ENCODE assay signal across 17 mouse cellular contexts in the genomic region with DNA sequence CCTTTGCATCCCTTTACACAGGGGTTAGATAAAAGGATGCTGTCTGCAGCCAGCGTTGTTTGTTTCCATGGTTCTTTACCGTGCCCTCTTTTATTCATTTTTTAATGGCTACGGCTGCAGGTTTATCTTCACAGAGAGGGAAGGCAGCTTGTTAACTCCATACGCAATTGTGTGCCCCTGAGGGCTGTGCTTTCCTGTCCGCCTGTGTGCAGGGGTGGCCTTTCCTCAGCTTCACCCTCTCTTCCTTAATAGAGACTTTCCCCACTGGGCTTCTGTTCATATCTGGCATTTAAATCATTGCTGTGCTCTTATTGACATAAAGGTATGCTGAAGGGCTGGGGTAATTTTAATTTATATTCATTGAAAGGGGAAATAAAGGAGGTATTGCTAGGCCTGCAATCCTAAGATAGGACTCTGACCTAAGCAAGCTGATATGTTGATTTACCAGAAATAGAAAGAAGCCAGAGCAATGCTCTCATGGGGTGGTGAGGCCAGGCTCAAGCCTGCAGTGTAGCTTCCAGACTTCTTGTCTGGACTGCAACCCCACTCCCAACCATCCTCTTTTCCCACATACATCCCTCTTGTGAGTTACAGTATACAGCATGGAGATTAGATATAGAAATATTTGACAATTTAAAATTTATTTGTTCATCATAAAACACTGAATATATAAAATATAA.
DNase-seq lines count a peak whose midpoint lies in the region; ATAC-seq lines count a peak whose summit lies in the region.
"Had no signal": no experiment of that assay in that cellular context is flagged by ENCODE, and none has a peak within 500 bp of the region (broad histone marks: within the 10 kb centered on the region; RNA-seq: fewer than 3 reads in every experiment).

No protein-coding gene starts in this region.

- DNase-seq in heart, postnatal 4 days = no peak
- no peak for DNase-seq in neural tube, embryonic 11.5 days (ENCODE audit: low spot score)
- no peak for DNase-seq in hindbrain, embryonic 14.5 days (ENCODE audit: low spot score)
- DNase-seq in embryo, embryonic 10.5 days (ENCODE audit: low spot score) = no peak
- DNase-seq: cerebellum, adult 9-10 months; heart, postnatal 36 days; kidney, adult 11 months; layer of hippocampus, postnatal 36 days; liver; liver, postnatal 0 days; right cerebral cortex, postnatal 4 days; thymus, postnatal 25 days had no signal

- H3K27me3 ChIP-seq in heart, embryonic 13.5 days (replicated peaks) = no peaks in the 10 kb centered on the region
- no peaks in the 10 kb centered on the region for H3K27me3 ChIP-seq in neural tube, embryonic 11.5 days (ENCODE audit: control insufficient read depth, insufficient read depth, low read length)
- H3K27me3 ChIP-seq in neural tube, embryonic 15.5 days (replicated peaks) = no peaks in the 10 kb centered on the region
- H3K27me3 ChIP-seq in hindbrain, embryonic 14.5 days (ENCODE audit: control insufficient read depth, insufficient read depth, low read length) = no peaks in the 10 kb centered on the region
- no peaks in the 10 kb centered on the region for H3K27me3 ChIP-seq in neural tube, embryonic 14.5 days (ENCODE audit: control insufficient read depth, insufficient read depth, low read length)
- H3K27me3 ChIP-seq: embryonic facial prominence, embryonic 13.5 days had no signal

- H3K36me3 ChIP-seq in heart, embryonic 13.5 days = no peaks in the 10 kb centered on the region
- no peaks in the 10 kb centered on the region for H3K36me3 ChIP-seq in neural tube, embryonic 11.5 days (ENCODE audit: control insufficient read depth, insufficient read depth, low read length)
- H3K36me3 ChIP-seq in neural tube, embryonic 15.5 days = no peaks in the 10 kb centered on the region
- H3K36me3 ChIP-seq in hindbrain, embryonic 14.5 days (replicated peaks; ENCODE audit: control insufficient read depth, insufficient read depth) = no peaks in the 10 kb centered on the region
- H3K36me3 ChIP-seq in neural tube, embryonic 14.5 days (ENCODE audit: control insufficient read depth, insufficient read depth, low read length) = no peaks in the 10 kb centered on the region
- H3K36me3 ChIP-seq: embryonic facial prominence, embryonic 13.5 days had no signal

- H3K4me2 ChIP-seq in heart, embryonic 13.5 days = no peak overlapping the region
- no peak overlapping the region for H3K4me2 ChIP-seq in neural tube, embryonic 11.5 days (ENCODE audit: low read depth)
- H3K4me2 ChIP-seq in neural tube, embryonic 15.5 days = no peak overlapping the region
- no peak overlapping the region for H3K4me2 ChIP-seq in hindbrain, embryonic 14.5 days (replicated peaks)
- H3K4me2 ChIP-seq in neural tube, embryonic 14.5 days (ENCODE audit: low read depth, low read length) = no peak overlapping the region
- H3K4me2 ChIP-seq: embryonic facial prominence, embryonic 13.5 days had no signal

- peaks cover 20% of the 10 kb centered on the region for H3K4me1 ChIP-seq in heart, embryonic 13.5 days
- no peaks in the 10 kb centered on the region for H3K4me1 ChIP-seq in neural tube, embryonic 11.5 days (ENCODE audit: control insufficient read depth, insufficient read depth, low read length)
- 0 out of 2 replicates have a peak, but pooled peaks cover 4% of the 10 kb centered on the region for H3K4me1 ChIP-seq in neural tube, embryonic 15.5 days
- H3K4me1 ChIP-seq in hindbrain, embryonic 14.5 days (replicated peaks; ENCODE audit: control insufficient read depth, insufficient read depth, low read length) = no peaks in the 10 kb centered on the region; the same call in 1 of the 2 replicates
- 0 out of 2 replicates have a peak, but pooled peaks cover 3% of the 10 kb centered on the region for H3K4me1 ChIP-seq in neural tube, embryonic 14.5 days (ENCODE audit: control insufficient read depth, insufficient read depth, low read length)
- H3K4me1 ChIP-seq: embryonic facial prominence, embryonic 13.5 days had no signal

- ATAC-seq in heart, embryonic 13.5 days (ENCODE audit: extremely low read depth, insufficient number of reproducible peaks, low FRiP score, low TSS enrichment) = no peak
- no peak for ATAC-seq in neural tube, embryonic 11.5 days (ENCODE audit: insufficient read depth, low FRiP score, low TSS enrichment)
- no peak for ATAC-seq in neural tube, embryonic 15.5 days (ENCODE audit: low FRiP score)
- no peak for ATAC-seq in hindbrain, embryonic 14.5 days (ENCODE audit: low FRiP score)
- ATAC-seq in neural tube, embryonic 14.5 days (ENCODE audit: low read depth) = no peak
- ATAC-seq: liver, postnatal 0 days had no signal

- no peaks in the 10 kb centered on the region for H3K9me3 ChIP-seq in heart, embryonic 13.5 days
- no peaks in the 10 kb centered on the region for H3K9me3 ChIP-seq in neural tube, embryonic 11.5 days (ENCODE audit: control insufficient read depth, low read length)
- no peaks in the 10 kb centered on the region for H3K9me3 ChIP-seq in neural tube, embryonic 15.5 days (replicated peaks)
- H3K9me3 ChIP-seq in hindbrain, embryonic 14.5 days (ENCODE audit: control insufficient read depth, low read length) = no peaks in the 10 kb centered on the region
- H3K9me3 ChIP-seq in neural tube, embryonic 14.5 days (ENCODE audit: control insufficient read depth, low read length) = no peaks in the 10 kb centered on the region
- H3K9me3 ChIP-seq: embryonic facial prominence, embryonic 13.5 days had no signal

- peak overlapping the region; percentile 80 for H3K27ac ChIP-seq in heart, embryonic 13.5 days (replicated peaks)
- no peak overlapping the region for H3K27ac ChIP-seq in neural tube, embryonic 11.5 days (ENCODE audit: low read depth, low read length)
- no peak overlapping the region for H3K27ac ChIP-seq in neural tube, embryonic 15.5 days (replicated peaks)
- peak overlapping the region; percentile 2; the same call in 1 of the 2 replicates for H3K27ac ChIP-seq in hindbrain, embryonic 14.5 days
- 0 out of 2 replicates have a peak overlapping the region, but pooled peaks have one; percentile 6 for H3K27ac ChIP-seq in neural tube, embryonic 14.5 days (ENCODE audit: low read depth, low read length)
- H3K27ac ChIP-seq: embryonic facial prominence, embryonic 13.5 days; kidney, postnatal 0 days had no signal

- no peak overlapping the region for H3K9ac ChIP-seq in heart, embryonic 13.5 days
- peak overlapping the region; percentile 23; the same call in 1 of the 2 replicates for H3K9ac ChIP-seq in neural tube, embryonic 11.5 days (ENCODE audit: low read length)
- no peak overlapping the region for H3K9ac ChIP-seq in neural tube, embryonic 15.5 days (replicated peaks)
- 0 out of 2 replicates have a peak overlapping the region, but pooled peaks have one; percentile 10 for H3K9ac ChIP-seq in hindbrain, embryonic 14.5 days
- H3K9ac ChIP-seq in neural tube, embryonic 14.5 days (replicated peaks; ENCODE audit: low read depth, low read length) = no peak overlapping the region
- H3K9ac ChIP-seq: embryonic facial prominence, embryonic 13.5 days; liver, postnatal 0 days had no signal

- H3K4me3 ChIP-seq in heart, embryonic 13.5 days = no peak overlapping the region
- no peak overlapping the region for H3K4me3 ChIP-seq in neural tube, embryonic 11.5 days (ENCODE audit: low read depth, low read length)
- no peak overlapping the region for H3K4me3 ChIP-seq in neural tube, embryonic 15.5 days (replicated peaks)
- H3K4me3 ChIP-seq in hindbrain, embryonic 14.5 days (replicated peaks; ENCODE audit: low read length) = no peak overlapping the region
- no peak overlapping the region for H3K4me3 ChIP-seq in neural tube, embryonic 14.5 days (ENCODE audit: low read depth, low read length)
- H3K4me3 ChIP-seq: embryonic facial prominence, embryonic 13.5 days had no signal

- 35% methylated on average over 5 of the region's 5 CpGs for WGBS in heart, embryonic 13.5 days
- WGBS in neural tube, embryonic 11.5 days = 44% methylated on average over 5 of the region's 5 CpGs
- 16% methylated on average over 5 of the region's 5 CpGs for WGBS in neural tube, embryonic 15.5 days
- WGBS in hindbrain, embryonic 14.5 days = 17% methylated on average over 5 of the region's 5 CpGs
- WGBS in neural tube, embryonic 14.5 days = 15% methylated on average over 5 of the region's 5 CpGs

Comparison
In these comparisons a context has a peak if more than half of its experiments do, and no peak if none do; other contexts are left out.
1. H3K27ac ChIP-seq: peak in heart, embryonic 13.5 days (single experiment), hindbrain, embryonic 14.5 days (single experiment) and neural tube, embryonic 14.5 days (single experiment); none in neural tube, embryonic 11.5 days (single experiment) and neural tube, embryonic 15.5 days (single experiment).
2. H3K9ac ChIP-seq: peak in neural tube, embryonic 11.5 days (single experiment) and hindbrain, embryonic 14.5 days (single experiment); none in heart, embryonic 13.5 days (single experiment), neural tube, embryonic 15.5 days (single experiment) and neural tube, embryonic 14.5 days (single experiment).